Mouse (Mus musculus): ENCODE measurements around the gene Arcn1. TPM values are rescaled to one million over a fixed set of nuclear protein-coding genes. Genes with fewer than 3 reads are reported as not detected.

Arcn1 gene
- polyA plus RNA-seq, 1 experiment from 2014 or later, result 182 TPM

GRCm38 (mm10) chr9:44715705-44716362 is 51.8 kb downstream of the Arcn1 start:
- H3K27me3 ChIP-seq (replicated peaks), result no peaks in the 10 kb centered on the region
- no peak for ATAC-seq (ENCODE audit: low FRiP score, low read depth)
- H3K4me2 ChIP-seq (replicated peaks), result no peak overlapping the region
- no peak overlapping the region for H3K27ac ChIP-seq
- peaks cover 18% of the 10 kb centered on the region for H3K4me1 ChIP-seq
- peaks cover 72% of the 10 kb centered on the region for H3K36me3 ChIP-seq
- WGBS, result 94% methylated on average over 29 of the region's 29 CpGs
- H3K4me3 ChIP-seq, result no peak overlapping the region
- no peak overlapping the region for H3K9ac ChIP-seq
- H3K9me3 ChIP-seq, result no peaks in the 10 kb centered on the region

- 90% methylated on average over 17 of the region's 17 CpGs for WGBS
Measured at GRCm38 (mm10) chr9:44715109-44715508, 52.5 kb downstream of the Arcn1 start.

GRCm38 (mm10) chr9:44713574-44713973 is 54.1 kb downstream of the Arcn1 start:
- no peak overlapping the region for H3K9ac ChIP-seq
- H3K4me3 ChIP-seq, result no peak overlapping the region
- no peaks in the 10 kb centered on the region for H3K9me3 ChIP-seq
- no peaks in the 10 kb centered on the region for H3K27me3 ChIP-seq (replicated peaks)
- WGBS, result 73% methylated on average over 2 of the region's 2 CpGs
- H3K27ac ChIP-seq, result no peak overlapping the region
- ATAC-seq (ENCODE audit: low FRiP score, low read depth), result no peak
- peaks cover 85% of the 10 kb centered on the region for H3K36me3 ChIP-seq
- H3K4me2 ChIP-seq (replicated peaks), result no peak overlapping the region
- H3K4me1 ChIP-seq, result peaks cover 11% of the 10 kb centered on the region

More at GRCm38 (mm10) chr9:44715109-44715508, 52.5 kb downstream of the Arcn1 start:
- Histone ChIP-seq H3K4me1 (peaks cover 11% of the 10 kb centered on the region), H3K4me2 (replicated peaks) (no peak overlapping the region), H3K9ac (no peak overlapping the region), H3K4me3 (no peak overlapping the region), H3K27me3 (replicated peaks) (no peaks in the 10 kb centered on the region), H3K27ac (no peak overlapping the region), H3K36me3 (peaks cover 79% of the 10 kb centered on the region), H3K9me3 (no peaks in the 10 kb centered on the region)
- ATAC-seq (ENCODE audit: low FRiP score, low read depth), result no peak

- H3K36me3 ChIP-seq, result peaks cover 86% of the 10 kb centered on the region
- WGBS, result 95% methylated on average over 6 of the region's 6 CpGs
- ATAC-seq (ENCODE audit: low FRiP score, low read depth), result no peak
- no peak overlapping the region for H3K4me3 ChIP-seq
- H3K9ac ChIP-seq, result no peak overlapping the region
- H3K27me3 ChIP-seq (replicated peaks), result no peaks in the 10 kb centered on the region
- H3K9me3 ChIP-seq, result no peaks in the 10 kb centered on the region
- H3K27ac ChIP-seq, result no peak overlapping the region
- H3K4me2 ChIP-seq (replicated peaks), result no peak overlapping the region
- H3K4me1 ChIP-seq, result peaks cover 16% of the 10 kb centered on the region
Measured at GRCm38 (mm10) chr9:44713080-44713479, 54.6 kb downstream of the Arcn1 start.

- H3K4me2 ChIP-seq (replicated peaks), result no peak overlapping the region
- H3K9me3 ChIP-seq, result no peaks in the 10 kb centered on the region
- peaks cover 21% of the 10 kb centered on the region for H3K4me1 ChIP-seq
- 67% methylated on average over 17 of the region's 17 CpGs for WGBS
- peaks cover 86% of the 10 kb centered on the region for H3K36me3 ChIP-seq
- H3K27me3 ChIP-seq (replicated peaks), result no peaks in the 10 kb centered on the region
- no peak overlapping the region for H3K4me3 ChIP-seq
- no peak overlapping the region for H3K27ac ChIP-seq
- ATAC-seq (ENCODE audit: low FRiP score, low read depth), result no peak
- no peak overlapping the region for H3K9ac ChIP-seq
Measured at GRCm38 (mm10) chr9:44711602-44712001, 56.0 kb downstream of the Arcn1 start.

- Histone ChIP-seq H3K9ac (no peak overlapping the region), H3K4me3 (no peak overlapping the region), H3K36me3 (peaks cover 86% of the 10 kb centered on the region), H3K9me3 (no peaks in the 10 kb centered on the region), H3K27me3 (replicated peaks) (no peaks in the 10 kb centered on the region), H3K4me1 (peaks cover 21% of the 10 kb centered on the region), H3K27ac (no peak overlapping the region), H3K4me2 (replicated peaks) (no peak overlapping the region)
- ATAC-seq (ENCODE audit: low FRiP score, low read depth), result no peak
- WGBS, result 87% methylated on average over 5 of the region's 5 CpGs
Measured at GRCm38 (mm10) chr9:44710213-44710612, 57.4 kb downstream of the Arcn1 start.

- Histone ChIP-seq H3K9ac (no peak overlapping the region), H3K9me3 (no peaks in the 10 kb centered on the region), H3K36me3 (peaks cover 86% of the 10 kb centered on the region), H3K4me1 (peaks cover 21% of the 10 kb centered on the region), H3K27me3 (replicated peaks) (no peaks in the 10 kb centered on the region), H3K27ac (no peak overlapping the region), H3K4me3 (no peak overlapping the region), H3K4me2 (replicated peaks) (no peak overlapping the region)
- no peak for ATAC-seq (ENCODE audit: low FRiP score, low read depth)
- 56% methylated on average over 2 of the region's 2 CpGs for WGBS
Measured at GRCm38 (mm10) chr9:44709600-44709999, 58.0 kb downstream of the Arcn1 start.

- H3K9me3 ChIP-seq, result no peaks in the 10 kb centered on the region
- no peak overlapping the region for H3K27ac ChIP-seq
- peak overlapping the region; percentile 60 for H3K4me2 ChIP-seq (replicated peaks)
- H3K27me3 ChIP-seq (replicated peaks), result no peaks in the 10 kb centered on the region
- no peak overlapping the region for H3K9ac ChIP-seq
- H3K4me1 ChIP-seq, result peaks cover 21% of the 10 kb centered on the region
- peak; percentile 33; the same call in 1 of the 2 replicates for ATAC-seq (ENCODE audit: low FRiP score, low read depth)
- no peak overlapping the region for H3K4me3 ChIP-seq
- 19% methylated on average over 6 of the region's 6 CpGs for WGBS
- H3K36me3 ChIP-seq, result peaks cover 85% of the 10 kb centered on the region
Measured at GRCm38 (mm10) chr9:44708925-44709324, 58.7 kb downstream of the Arcn1 start.

GRCm38 (mm10) chr9:44708429-44708765 is 59.2 kb downstream of the Arcn1 start:
- ATAC-seq (ENCODE audit: low FRiP score, low read depth), result peak; percentile 79
- H3K27ac ChIP-seq, result no peak overlapping the region
- H3K36me3 ChIP-seq, result peaks cover 85% of the 10 kb centered on the region
- no peaks in the 10 kb centered on the region for H3K9me3 ChIP-seq
- H3K9ac ChIP-seq, result peak overlapping the region; percentile 42
- H3K4me2 ChIP-seq (replicated peaks), result peak overlapping the region; percentile 60
- no peaks in the 10 kb centered on the region for H3K27me3 ChIP-seq (replicated peaks)
- peaks cover 21% of the 10 kb centered on the region for H3K4me1 ChIP-seq
- H3K4me3 ChIP-seq, result peak overlapping the region; percentile 25
- 6% methylated on average over 24 of the region's 24 CpGs for WGBS

GRCm38 (mm10) chr9:44707749-44708428 is 59.8 kb downstream of the Arcn1 start:
- H3K36me3 ChIP-seq, result peaks cover 85% of the 10 kb centered on the region
- 21% methylated on average over 28 of the region's 28 CpGs for WGBS
- H3K4me1 ChIP-seq, result peaks cover 21% of the 10 kb centered on the region
- peak overlapping the region; percentile 42 for H3K9ac ChIP-seq
- peak overlapping the region; percentile 60 for H3K4me2 ChIP-seq (replicated peaks)
- H3K27me3 ChIP-seq (replicated peaks), result no peaks in the 10 kb centered on the region
- no peak for ATAC-seq (ENCODE audit: low FRiP score, low read depth)
- no peaks in the 10 kb centered on the region for H3K9me3 ChIP-seq
- peak overlapping the region; percentile 25; the same call in 1 of the 2 replicates for H3K4me3 ChIP-seq
- H3K27ac ChIP-seq, result no peak overlapping the region

- Histone ChIP-seq H3K4me2 (replicated peaks) (no peak overlapping the region), H3K36me3 (peaks cover 98% of the 10 kb centered on the region), H3K27me3 (replicated peaks) (no peaks in the 10 kb centered on the region), H3K4me3 (no peak overlapping the region), H3K9me3 (no peaks in the 10 kb centered on the region), H3K9ac (no peak overlapping the region), H3K4me1 (no peaks in the 10 kb centered on the region), H3K27ac (no peak overlapping the region)
- ATAC-seq (ENCODE audit: low FRiP score, low read depth), result no peak
- 94% methylated on average over 5 of the region's 5 CpGs for WGBS
Measured at GRCm38 (mm10) chr9:44699730-44700129, 67.9 kb downstream of the Arcn1 start.

GRCm38 (mm10) chr9:44699196-44699595 is 68.4 kb downstream of the Arcn1 start:
- ATAC-seq (ENCODE audit: low FRiP score, low read depth), result no peak
- 88% methylated on average over 10 of the region's 10 CpGs for WGBS
- no peak overlapping the region for H3K4me2 ChIP-seq (replicated peaks)
- H3K27me3 ChIP-seq (replicated peaks), result no peaks in the 10 kb centered on the region
- H3K36me3 ChIP-seq, result peaks cover 99% of the 10 kb centered on the region
- H3K9me3 ChIP-seq, result no peaks in the 10 kb centered on the region
- no peaks in the 10 kb centered on the region for H3K4me1 ChIP-seq
- H3K4me3 ChIP-seq, result no peak overlapping the region
- H3K9ac ChIP-seq, result no peak overlapping the region
- no peak overlapping the region for H3K27ac ChIP-seq

GRCm38 (mm10) chr9:44697866-44698265 is 69.8 kb downstream of the Arcn1 start:
- Histone ChIP-seq H3K4me1 (no peaks in the 10 kb centered on the region), H3K4me2 (replicated peaks) (no peak overlapping the region), H3K4me3 (no peak overlapping the region), H3K9me3 (no peaks in the 10 kb centered on the region), H3K27ac (no peak overlapping the region), H3K36me3 (peaks cover 99% of the 10 kb centered on the region), H3K27me3 (replicated peaks) (no peaks in the 10 kb centered on the region), H3K9ac (no peak overlapping the region)
- ATAC-seq (ENCODE audit: low FRiP score, low read depth), result no peak
- 93% methylated on average over 16 of the region's 16 CpGs for WGBS

All from neural tube, embryonic 12.5 days (tissue).